Mouse (Mus musculus) megakaryocyte-erythroid progenitor cell, adult 5-6 weeks (primary cell): ENCODE results near the gene Atp6v1g2. TPM values are rescaled to one million over a fixed set of nuclear protein-coding genes. Genes with fewer than 3 reads are reported as not detected.
"Not testable (repeated sequence)": the region's sequence is repeated elsewhere in the genome, so short reads cannot be mapped to it uniquely, and the experiment has no call there.

Experiments
- ATAC-seq: replicated peaks from 2 replicates; pipeline ENCODE4 v1.8.0; 2016; ENCODE audit warnings: mild to moderate bottlenecking, inconsistent platforms; ENCODE audit not compliant: severe bottlenecking, poor library complexity, low FRiP score, low TSS enrichment
- total RNA-seq, 2 experiments: library from RNA; stranded (forward) in 1 of 2; stranded (reverse) in 1 of 2; fragments of 200-1000, 215-1000 nt in 1 of 2; fragments of >200 nt in 1 of 2; fragmentation: Nextera tagmentation in 1 of 2; gene quantifications; 2 replicates each; pipeline ENCODE4 v1.2.3; 2014 to 2017

Atp6v1g2 gene
- total RNA-seq, 2 experiments from 2014 or later: 0.99 to 4.5 TPM

DNA sequence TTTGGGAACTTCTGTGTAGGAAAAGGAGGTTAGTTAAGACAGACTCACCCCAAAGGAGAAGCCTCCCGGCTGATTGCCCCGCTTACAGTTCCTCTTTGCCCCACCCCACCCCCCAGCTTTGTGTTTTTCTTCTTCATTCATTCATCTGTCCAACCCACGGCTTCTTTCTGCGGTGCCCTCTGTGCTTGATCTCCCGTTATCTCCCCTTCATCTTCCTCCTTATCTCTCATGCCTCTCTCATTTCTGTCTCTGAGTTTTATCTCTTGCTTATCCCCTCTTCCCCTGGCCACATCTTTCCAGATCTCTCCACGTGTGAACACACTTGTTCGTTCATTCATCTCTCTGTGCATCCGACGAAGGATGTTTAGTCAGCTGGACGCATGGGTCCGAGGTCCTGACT lies 32.3 kb upstream of the Atp6v1g2 start:
- ATAC-seq: no peak

DNA sequence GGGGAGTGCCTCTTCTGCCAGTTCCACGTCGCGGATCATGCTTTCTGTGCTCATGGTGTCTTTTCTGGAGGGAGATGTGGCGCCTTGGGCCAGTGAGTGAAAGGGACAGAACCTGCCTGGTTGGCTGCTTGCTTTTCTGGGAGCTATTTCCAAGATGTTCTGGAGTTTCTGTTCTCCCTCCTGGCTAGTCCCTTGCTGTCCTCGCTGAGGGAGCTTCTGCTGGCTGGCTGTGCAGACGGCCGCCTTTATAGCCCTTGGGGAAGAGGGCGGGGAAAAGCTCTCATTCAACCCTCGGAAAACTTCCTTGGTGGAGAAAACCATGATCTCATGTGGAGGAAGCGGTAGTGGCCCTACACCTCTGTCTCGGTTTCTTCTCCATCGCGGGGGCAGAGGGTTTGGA lies 31.7 kb upstream of the Atp6v1g2 start, which contains the start of gene Tnf:
Gene Tnf (minus strand): TSS at position 221 of the 400 bp plus-strand sequence.
- ATAC-seq: no peak

DNA sequence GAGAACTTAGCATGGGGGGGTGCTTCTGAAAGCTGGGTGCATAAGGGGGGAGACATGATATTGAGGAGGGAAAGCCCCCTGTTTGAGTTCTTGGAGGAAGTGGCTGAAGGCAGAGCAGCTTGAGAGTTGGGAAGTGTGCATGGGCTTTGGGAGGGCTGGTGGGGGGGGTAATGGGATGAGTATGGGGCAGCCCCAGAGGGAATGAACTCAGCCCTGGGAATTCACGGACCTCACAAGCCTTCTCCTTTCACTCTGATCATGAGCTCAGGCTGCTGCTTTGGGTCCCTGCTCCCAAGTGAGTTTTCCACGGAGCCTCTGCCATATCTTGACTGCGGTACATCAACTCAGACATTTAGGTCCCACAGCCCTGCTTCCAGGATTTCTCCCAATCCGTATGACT lies 31.0 kb upstream of the Atp6v1g2 start:
- ATAC-seq: no peak

DNA sequence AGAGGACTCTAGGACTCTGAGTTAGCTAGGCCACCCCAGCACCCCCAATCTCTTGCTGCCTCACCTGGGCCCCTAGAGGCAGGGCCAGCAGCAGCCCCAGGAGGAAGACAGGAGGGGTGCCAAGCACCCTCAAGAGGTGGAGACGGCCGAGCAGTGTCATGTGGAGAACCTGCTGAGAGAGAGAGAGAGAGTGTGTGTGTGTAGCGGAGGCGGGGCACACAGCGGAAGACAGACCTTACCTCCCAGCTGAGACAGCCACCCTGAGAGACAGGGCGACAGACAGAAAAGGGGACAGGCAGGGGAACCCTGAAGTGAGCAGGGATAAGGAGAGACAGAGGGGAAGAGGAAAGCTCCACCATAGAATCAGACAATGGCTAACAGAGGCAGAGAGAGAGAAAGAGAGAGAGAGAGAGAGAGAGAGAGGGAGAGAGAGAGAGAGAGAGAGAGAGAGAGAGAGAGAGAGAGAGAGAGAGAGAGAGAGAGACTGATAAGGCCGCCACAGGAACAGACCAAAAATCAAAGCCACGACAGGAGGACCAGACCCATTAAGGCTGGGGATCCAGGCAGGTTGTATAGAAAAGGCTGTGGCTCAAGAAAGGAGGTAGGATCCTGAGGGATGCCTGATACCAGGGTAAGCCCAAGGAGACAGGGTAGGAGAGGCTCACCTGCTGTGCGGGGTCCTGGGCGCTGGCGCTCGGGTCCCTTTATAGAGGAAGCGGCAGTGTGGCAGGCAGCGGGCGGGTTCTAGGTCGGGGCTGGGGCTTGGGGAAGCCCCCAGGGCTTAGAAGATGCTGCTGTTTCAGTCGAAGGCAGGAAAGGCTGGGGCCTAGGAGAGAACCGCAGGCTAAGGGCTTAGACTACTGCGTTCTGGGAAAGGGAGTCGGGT lies 28.7 kb upstream of the Atp6v1g2 start, which contains the start of gene Lta:
Gene Lta (minus strand): TSS at position 858 of the 886 bp plus-strand sequence.
- ATAC-seq: no peak

DNA sequence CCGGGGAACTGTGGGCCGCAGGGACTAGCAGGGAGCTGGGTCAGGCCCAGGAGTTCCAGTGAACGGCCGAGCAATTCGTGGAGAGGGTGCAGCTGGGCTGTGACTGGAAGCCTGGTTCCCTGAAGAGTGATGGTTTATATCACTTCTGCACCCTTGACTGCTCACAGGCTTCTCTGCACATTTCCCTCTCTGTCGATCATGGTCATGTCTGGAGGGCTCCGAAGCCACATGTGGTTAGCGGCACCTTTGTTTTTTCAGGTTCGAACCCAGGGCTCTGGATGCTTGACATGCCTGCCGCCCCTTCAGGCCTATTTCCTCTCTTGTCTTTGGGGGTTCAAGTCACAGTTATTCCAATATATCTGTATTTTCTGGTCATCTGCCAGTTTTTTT lies 28.1 kb upstream of the Atp6v1g2 start:
- ATAC-seq: no peak

DNA sequence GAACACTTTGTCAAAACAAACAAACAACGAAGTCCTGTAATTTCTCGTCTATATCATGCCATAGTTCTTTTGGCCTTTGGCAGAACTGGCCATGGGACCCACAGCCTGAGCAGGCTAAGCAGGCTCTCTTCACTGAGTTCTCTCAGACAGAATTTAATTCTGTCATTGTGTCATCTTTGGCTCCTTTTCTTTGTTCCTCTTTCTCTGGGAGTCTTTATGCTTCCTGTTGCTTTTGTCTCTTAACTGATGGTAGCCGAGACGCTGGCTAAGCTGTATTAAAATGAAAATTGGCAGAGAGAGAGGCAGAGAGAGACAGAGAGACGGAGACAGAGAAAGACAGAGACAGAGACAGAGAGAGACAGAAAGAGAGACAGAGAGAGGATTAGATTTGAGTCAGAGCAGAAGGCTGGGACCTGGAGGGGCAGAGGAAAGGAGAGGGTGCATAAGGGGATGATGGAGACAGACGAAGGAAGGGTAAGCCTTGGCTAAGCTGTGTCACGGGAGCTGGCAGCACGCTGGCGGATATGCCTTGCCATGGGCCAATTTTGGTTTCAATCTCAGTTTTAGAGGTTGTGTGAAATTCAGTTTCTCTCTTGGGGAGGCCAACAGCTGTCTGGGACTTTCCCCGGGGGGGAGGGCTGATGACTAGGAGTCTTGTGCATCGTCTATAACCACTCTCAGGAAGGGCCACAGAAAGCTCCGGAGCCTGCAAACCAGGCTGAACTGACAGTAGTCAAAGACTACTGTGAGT lies 23.5 kb upstream of the Atp6v1g2 start:
- no peak for ATAC-seq

DNA sequence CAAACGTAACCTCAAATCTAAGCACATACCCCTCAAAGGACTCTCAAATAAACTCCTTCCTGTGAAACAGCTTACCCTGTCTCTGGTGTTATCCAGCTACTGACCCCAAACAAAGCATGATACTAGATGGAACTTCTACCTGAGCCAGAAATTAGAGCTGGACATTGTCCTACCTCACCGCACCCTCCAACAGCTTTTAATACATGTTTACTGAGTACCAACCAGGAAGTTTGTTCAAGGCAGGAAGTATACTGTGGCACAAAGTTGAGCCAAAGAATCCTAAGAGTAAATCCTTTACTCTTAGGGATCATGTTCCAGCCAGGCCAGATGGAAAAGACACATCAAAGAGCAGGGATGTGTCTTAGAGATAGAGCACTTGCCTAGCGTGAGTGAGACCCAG lies 22.9 kb upstream of the Atp6v1g2 start:
- ATAC-seq: no peak

DNA sequence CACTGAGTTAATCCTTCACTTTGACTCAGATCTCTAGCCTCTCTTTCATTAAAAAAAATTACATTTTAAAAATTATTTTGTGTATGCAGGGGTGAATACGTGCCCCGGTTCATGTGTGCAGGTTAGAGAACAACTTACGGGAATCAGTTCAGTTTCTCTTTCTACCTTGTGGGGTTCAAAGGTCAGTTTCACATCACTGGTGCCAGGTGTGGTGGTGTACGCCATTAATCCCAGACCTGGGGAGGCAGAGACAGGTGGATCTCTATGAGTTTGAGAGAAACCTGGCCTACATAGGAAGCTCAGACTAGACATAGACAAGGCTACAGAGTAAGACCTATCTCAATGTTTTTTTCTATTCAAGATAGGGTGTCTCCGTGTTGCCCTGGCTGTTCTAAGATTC lies 20.4 kb upstream of the Atp6v1g2 start:
- no peak for ATAC-seq

DNA sequence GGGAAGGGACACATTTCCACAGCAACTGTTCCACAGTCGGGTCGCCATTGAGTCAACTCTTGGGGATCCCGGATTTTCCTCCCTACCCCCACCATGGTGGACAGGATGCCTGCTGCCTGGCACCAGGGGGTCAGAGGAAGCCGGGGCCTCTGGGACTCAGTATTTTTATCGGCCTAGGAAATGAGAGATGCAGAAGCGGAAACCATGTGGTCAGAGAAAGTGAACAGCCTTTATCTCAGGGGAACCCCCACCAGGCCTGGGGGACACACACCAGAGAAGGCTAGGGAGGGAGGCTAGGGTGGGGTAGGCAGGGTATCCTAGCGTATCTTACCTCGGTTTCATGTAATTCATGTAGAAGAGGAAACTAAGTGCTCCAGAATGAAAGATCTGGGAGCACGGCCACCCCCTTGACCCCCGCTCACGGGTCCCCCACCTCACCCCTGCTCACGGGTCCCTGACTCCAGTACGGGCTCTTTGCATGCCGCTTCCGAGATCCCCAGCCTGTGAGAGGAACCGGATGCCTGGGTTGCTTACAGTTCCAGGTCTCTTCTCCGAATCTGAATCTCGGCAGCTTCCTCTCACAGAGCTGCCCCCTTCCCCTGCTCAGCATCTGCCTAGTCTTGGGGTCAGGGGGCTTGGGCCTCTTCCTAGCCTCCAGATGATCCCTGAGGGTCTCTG lies 14.8 kb upstream of the Atp6v1g2 start:
- ATAC-seq: no peak; the same call in 1 of the 2 replicates

DNA sequence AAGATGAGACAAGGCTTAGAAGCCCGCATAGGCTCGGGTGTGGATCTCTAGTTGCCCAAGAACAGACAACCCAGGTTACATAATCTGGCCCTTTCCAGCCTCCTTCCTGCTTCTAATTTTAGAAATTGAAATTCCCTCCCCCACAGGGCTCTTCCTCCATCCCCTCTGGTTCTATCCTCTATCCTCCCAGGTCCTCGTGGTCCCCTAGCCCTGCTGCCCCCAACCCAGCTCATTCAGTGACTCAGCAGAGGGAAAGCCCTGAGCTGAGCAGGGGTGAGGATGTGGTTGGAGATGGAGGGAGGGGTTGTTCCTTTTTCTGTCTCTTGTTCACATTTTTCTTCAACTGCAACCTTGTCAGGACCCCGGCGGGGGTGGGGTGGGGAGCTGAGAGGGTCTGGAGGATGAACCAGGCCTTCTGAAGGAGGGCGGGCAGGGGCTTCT lies 13.8 kb upstream of the Atp6v1g2 start:
- ATAC-seq: no peak

DNA sequence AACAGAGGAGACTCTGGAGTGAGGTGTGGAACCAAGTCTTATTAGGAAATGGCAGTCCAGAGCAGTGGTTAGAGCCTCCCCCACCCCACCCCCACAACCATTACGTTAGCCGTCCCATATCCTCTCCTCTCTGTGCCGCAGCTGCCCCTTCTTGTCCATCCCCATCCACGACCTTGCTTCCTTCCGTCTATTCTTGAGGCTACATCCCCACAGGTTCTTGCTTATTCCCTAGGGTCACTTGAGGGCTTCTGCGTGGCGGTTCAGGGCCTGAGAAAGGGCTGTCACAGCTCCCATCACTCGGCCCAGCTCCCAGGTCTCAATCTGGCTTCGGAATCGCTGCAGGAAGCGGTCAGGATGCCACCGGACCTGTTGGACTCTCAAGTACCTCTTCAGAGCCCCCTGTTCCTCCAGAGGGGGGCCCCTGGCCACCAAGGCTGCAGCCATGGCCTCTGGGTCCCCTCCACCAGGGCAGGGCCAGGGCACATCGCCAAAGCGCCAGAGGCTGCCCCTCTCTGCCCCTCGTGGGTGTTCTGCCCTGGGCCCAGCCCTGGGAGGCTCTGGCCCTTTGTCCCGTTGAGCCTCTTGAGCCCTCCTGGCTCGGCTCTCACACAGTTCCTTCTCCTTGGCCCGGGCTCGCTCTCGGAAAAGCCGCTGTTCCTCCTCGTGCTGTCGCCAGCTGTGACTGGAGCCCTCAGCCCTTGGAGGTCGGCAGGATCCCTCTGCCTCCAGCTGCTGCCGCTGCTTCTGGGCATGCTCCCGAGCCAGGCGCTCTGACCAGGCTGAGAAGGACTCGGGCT lies 13.1 kb upstream of the Atp6v1g2 start, which contains the start of gene Gm16181:
Gene Gm16181 (plus strand): TSS at position 679 of the 797 bp plus-strand sequence.
- ATAC-seq: no peak

DNA sequence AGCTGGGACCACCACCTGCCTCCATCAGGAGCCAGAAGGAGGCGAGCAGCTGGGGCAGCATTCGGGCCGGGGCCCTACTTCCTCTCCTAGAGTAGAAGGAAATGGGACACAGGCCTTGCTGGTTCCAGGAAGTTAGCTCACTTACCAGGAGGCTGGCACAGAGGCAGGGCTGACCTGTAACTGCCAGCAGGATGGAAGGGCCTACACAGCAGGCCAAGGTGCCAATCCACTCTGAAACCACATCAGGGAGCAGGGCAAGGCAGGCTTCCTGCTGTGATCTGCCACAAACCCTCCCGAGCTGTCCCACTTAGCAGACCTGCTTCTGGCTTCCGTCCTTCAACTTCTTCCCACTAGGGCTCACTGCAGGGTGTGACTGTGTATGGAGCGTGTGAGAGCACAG lies 11.2 kb upstream of the Atp6v1g2 start:
- ATAC-seq: peak; percentile 26; the same call in 1 of the 2 replicates

DNA sequence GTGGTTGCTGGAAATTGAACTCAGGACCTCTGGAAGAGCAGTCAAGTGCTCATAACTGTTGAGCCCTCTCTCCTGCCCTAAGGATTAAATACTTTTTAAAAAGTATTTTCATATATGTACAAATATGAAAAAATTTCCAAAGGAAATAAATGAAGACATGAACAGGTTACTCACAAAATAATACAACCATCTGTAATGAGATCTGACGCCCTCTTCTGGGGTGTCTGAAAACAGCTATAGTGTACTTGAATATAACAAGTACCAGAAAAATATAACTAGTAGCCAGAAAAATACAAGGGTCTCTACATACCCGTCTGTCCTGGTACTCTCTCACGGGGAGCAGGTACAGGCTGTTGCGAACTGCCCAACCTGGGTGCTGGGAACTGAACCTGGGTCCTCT lies 8.8 kb upstream of the Atp6v1g2 start:
- ATAC-seq: no peak

DNA sequence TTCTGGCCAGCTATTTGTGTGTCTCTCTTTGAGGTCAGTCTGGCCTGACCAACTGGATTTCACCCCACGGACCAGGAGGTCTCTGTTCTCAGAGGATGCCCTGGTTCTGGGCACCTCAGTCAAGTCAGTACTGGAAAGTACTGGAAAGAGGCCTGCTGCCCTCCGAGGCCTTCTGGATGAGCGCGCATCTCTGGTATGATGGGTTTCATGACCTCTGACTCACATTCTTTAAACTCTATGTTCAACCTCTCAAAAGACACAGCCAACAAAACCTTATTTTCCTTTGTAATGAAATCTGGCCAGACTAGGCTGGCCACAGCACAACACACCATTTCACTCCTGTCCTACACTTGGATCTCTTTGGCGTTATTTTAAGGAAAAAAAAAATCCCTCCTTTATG lies 8.0 kb upstream of the Atp6v1g2 start:
- no peak for ATAC-seq

DNA sequence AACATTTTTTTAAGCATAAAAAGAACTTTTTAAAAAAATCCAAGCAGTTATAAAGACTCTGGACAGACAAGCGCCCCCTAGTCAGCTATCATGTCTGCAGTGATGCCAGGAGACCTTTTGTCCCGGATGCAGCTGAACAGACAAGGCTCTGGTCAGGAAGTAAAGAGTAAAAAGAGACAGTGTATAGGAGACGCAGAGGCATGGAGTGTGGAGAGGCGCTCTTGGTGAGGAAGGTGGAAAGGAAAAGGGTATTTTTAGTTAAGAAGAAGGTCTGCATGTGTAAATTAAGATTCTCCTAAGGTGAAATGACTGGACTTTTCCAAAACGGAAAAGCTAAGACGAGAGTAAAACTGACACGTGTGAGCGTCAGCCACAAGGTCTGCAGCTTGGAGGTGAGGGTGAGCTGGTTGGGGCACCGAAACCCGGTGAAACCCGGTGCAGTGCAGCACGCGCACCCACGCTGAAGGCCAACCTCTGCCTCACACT lies 6.9 kb upstream of the Atp6v1g2 start:
- ATAC-seq: no peak

DNA sequence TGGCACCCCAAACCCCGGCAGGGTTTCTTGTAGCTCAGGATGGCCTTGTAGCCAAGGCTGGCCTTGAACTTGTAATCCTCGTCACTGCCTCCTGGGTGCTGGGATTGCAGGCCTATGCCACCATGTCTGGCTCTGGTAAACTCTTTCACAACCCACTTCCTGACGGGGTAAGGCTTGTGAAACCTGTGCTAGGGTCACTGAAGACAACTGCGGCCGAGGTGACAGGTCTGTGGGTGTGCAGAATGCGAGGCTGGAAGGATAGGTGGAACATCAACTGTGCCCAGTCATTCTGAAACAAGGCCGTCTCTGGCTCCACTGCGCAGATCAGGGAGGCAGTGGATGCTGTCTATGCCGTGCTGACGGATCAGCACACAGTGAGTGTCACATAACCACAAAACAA lies 2.4 kb upstream of the Atp6v1g2 start:
- ATAC-seq: no peak

DNA sequence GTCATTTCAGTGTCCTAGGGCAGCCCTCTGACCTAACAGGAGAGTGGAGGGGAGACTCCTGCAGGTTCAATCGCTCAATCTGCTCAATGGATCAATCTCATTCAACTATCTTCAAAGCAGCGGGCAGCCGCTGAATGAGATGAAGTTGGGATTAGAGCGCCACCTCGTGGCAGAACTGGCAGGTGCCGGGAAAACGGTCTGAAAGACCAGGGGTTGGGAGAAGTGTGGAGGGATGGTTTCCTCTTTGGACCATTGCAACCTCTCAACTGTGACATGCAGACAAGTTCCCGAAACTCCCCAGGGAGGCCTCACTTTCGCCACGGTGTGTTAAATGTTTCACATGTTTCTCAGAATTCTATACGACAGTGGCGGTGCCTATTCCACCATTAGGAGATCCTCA lies 1.4 kb upstream of the Atp6v1g2 start:
- ATAC-seq: peak; percentile 28; the same call in 1 of the 2 replicates

DNA sequence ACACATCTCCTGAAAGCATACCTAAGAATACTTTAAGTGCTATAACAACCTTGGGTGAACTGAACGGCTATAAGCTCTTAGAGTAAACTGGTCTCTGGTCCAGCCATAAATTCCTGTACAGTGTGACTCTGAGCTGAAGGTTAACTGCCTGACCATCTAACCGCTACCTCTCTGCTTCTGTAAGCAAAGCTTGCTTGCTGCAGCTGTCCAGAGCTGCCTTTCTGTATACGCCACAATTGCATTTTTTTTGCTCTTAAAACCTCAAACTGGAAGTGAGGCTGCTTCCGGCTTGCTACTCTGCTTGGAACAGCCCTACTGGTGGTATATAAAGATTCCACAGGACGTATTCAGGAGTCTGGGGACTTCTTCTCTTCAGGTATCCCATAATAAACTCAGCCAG lies 801 bp upstream of the Atp6v1g2 start:
- no peak for ATAC-seq

DNA sequence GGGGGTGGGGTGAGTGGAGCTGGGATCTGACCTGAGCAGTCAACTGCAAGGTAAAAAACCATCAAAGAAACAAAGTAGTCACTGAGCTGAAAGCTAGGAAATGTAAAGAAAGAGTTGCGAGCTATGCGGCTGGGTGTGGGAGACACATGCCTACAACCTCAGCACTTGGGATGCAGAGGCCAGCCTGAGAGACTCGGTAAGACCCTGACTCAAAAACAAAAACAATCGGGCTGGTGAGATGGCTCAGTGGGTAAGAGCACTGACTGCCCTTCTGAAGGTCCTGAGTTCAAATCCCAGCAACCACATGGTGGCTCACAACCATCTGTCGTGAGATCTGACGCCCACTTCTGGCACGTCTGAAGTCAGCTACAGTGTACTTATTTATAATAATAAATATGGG lies 630 bp downstream of the Atp6v1g2 start:
- ATAC-seq: not testable (repeated sequence)
